Mouse (Mus musculus): ENCODE results near the gene Uhrf1bp1l.
"Not testable (repeated sequence)": the region's sequence is repeated elsewhere in the genome, so short reads cannot be mapped to it uniquely, and the experiment has no call there.

Gene Uhrf1bp1l

DNA sequence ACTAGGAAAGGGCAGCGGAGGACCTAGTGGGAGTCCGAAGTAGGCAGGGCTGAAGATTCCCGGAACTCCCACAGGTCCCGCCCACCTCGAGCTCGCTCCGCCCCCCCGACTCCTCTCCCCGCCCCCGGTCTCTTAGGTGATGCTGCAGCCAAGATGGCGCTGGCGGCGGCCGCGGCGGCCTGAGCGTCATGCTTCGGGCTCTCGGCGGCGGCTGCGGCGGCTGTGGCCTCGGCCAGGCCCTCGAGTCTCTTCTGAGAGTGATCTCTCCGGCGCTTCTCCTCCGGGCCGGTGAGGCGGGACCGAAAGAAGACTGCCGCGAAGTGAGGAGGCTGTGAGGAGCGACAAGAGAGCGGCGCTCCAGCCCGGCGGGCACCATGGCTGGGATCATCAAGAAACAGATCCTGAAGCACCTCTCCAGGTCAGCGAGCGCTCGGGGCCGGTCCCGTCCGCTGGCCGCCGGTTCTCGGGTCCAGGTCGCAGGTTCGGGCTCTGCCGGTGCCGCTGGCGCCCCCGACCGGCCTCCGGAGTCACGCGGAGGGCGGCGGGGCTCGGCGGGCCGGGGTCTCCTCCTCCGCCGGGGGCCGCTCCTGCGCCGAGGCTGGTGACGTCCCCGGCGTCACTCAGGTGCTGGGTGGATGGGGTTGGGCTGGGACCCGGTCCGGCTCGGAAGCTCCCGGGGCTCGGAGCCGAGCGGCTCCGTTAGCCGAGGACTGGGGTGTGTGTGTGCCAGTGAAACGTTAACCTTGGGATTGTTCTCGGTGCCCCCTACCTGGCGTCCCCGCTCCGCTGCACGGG is at the start of gene Uhrf1bp1l:
TSS of gene Uhrf1bp1l (plus strand) at position 121 of the 795 bp plus-strand sequence.
- DNase-seq (ENCODE audit: low read depth, low spot score): peak; percentile 65

GRCm38 (mm10) chr10:89695194-89695911 is 49.4 kb upstream of the Uhrf1bp1l start:
- no peak for DNase-seq (ENCODE audit: low read depth, low spot score)

GRCm38 (mm10) chr10:89696270-89696669 is 48.5 kb upstream of the Uhrf1bp1l start:
- not testable (repeated sequence) for DNase-seq (ENCODE audit: low read depth, low spot score)

DNA sequence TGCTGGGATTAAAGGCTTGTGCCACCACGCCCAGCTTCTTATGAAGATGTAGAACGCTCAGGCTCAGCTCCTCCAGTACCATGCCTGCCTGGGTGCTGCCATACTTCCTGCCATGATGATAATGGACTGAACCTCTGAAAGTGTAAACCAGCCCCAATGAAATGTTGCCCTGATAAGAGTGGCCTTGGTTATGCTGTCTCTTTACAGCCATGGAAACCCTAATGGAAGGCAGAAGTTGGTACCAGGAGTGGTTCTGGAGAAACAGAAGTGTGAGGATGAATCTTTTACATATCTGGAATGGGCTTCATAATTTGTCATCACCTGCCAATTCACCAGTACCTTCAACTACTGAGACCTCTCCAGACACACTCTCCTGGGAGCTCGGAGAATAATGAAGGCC is 46.8 kb upstream of the Uhrf1bp1l start:
- DNase-seq (ENCODE audit: low read depth, low spot score): no peak

GRCm38 (mm10) chr10:89703042-89703441 is 41.7 kb upstream of the Uhrf1bp1l start:
- no peak for DNase-seq (ENCODE audit: low read depth, low spot score)

DNA sequence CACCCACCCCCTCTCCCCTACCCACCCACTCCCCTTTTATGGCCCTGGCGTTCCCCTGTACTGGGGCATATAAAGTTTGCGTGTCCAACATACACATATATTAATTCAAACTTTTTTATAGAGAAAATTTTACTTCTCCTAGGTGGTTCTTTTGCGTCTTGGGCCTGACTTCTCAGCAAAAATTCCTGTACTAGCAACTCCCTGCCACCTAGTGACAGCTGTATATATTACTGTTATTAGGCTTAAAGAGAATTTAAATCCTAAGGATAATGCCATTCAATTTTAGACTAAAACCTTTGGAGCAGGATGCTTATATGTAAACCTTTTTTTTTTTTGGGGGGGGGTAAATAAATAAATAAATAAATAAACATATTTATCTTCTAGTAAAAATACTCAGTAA is 37.4 kb upstream of the Uhrf1bp1l start:
- no peak for DNase-seq (ENCODE audit: low read depth, low spot score)

DNA sequence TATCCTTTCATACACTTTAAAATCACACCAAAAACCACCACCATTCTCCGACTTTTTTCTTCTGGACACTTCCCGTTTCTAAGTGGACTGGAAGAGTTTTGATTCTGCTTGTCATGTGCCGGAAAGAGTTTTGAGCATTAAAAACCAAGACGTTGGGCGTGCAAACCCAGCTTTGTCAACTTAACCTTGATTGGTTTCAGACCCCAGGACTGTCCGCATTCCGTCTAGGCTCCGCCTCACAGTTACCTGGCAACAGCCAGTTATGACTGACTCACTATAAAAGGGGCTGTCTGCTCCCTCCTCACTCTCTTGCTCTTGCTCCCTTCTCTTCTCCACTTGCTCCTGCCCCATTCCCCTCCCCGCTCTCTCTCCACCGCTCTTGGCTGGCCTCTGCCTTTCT is 36.1 kb upstream of the Uhrf1bp1l start:
- DNase-seq (ENCODE audit: low read depth, low spot score): no peak

DNA sequence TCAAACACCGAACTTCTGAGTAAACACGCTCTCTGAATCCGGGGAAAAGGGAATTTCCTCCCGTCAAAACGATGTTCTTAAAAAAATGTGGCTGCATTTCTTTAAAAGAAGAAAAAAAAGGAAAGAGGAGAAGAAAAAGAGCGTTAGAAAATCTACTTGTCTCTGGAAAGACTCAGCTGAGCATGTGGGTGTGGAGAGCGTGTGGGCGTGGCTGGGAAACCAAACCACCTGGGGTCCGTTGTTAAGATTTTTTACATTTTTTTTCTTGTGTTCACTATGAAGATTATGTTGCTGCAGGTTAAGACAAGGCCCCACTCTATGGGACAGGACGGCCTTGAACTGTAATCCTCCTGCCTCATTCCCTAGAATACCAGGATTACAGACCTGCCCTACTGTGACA is 29.9 kb upstream of the Uhrf1bp1l start:
- DNase-seq (ENCODE audit: low read depth, low spot score): no peak

DNA sequence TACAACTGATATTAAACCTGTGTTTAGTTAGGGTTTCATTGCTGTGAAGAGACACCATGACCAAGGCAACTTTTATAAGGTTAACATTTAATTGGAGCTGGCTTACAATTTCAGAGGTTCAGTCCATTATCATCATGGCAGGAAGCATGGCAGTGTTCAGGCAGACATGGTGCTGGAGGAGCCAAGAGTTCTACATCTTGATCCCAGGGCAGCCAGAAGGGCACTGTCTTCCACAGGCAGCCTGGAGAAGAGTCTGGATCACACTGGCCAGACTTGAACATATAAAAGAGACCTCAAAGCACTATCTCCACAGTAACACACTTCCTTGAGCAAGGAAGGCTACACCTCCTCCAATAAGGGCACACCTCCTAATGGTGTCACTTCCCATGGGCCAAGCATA is 24.5 kb upstream of the Uhrf1bp1l start:
- DNase-seq (ENCODE audit: low read depth, low spot score): no peak

- DNase-seq (ENCODE audit: low read depth, low spot score): no peak
Measured at GRCm38 (mm10) chr10:89720796-89721195, 24.0 kb upstream of the Uhrf1bp1l start.

DNA sequence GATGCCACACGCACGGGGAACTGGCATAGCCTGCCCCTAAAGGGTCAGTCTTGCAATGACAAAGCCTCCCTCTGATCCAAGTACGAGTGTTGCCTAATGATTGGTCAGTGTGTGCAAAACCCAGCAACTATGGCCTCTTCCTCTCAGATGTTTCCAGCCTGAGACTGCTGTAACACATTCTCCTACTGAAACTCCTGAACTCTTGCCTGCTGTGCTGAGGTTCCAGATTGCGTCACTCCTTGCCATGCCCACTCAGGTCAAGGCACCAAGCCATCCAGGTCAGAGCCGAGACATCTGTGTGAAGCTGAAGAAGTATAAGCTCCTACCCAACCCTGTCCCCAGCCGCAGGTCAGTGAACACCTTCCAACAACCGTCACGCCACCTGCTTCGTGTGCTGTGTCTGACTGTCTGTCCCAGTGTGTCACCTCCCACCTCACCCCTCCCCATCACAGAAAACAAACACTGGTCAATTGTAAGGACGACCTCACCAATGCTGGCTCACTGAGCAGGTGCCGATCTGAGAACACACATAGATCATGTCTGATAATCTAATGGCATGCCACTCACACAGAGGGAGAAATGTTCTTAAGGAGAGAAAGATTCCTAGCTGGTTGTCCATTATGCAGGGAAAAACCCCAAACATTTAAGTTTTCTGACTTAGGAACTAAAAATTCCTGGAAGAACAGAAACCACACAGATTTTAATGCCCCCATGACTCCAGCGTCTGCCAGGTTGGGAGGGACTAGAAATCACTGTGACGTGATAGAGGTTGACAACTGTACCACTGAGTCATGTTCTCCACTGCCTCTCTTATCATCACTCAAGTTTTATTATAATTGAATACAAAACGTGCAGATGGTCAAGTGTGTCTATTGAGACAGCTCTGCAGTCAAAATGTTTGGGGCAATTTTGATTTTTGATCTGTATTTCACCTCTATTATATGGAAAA is 22.3 kb upstream of the Uhrf1bp1l start:
- DNase-seq (ENCODE audit: low read depth, low spot score): no peak

- no peak for DNase-seq (ENCODE audit: low read depth, low spot score)
Measured at GRCm38 (mm10) chr10:89730386-89730785, 14.4 kb upstream of the Uhrf1bp1l start.

DNA sequence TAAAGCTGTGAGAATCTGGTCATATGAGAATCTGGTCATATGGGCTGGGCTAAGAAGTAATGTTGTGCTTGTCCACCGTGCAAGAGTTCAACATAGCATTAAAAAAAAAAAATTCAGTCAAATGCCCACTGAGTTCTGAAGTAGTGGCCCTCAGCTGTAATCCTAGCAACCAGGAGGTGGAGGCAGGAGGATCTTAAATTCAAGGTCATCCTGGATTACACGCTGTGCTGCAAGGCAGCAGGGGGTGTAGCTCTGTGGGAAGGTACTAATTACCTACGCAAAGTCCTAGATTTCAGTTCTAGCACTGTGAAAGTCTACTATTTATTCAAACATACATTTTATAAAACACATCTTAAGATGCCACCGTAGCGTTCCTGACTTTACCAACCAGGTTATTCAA is 13.4 kb upstream of the Uhrf1bp1l start:
- DNase-seq (ENCODE audit: low read depth, low spot score): no peak

DNA sequence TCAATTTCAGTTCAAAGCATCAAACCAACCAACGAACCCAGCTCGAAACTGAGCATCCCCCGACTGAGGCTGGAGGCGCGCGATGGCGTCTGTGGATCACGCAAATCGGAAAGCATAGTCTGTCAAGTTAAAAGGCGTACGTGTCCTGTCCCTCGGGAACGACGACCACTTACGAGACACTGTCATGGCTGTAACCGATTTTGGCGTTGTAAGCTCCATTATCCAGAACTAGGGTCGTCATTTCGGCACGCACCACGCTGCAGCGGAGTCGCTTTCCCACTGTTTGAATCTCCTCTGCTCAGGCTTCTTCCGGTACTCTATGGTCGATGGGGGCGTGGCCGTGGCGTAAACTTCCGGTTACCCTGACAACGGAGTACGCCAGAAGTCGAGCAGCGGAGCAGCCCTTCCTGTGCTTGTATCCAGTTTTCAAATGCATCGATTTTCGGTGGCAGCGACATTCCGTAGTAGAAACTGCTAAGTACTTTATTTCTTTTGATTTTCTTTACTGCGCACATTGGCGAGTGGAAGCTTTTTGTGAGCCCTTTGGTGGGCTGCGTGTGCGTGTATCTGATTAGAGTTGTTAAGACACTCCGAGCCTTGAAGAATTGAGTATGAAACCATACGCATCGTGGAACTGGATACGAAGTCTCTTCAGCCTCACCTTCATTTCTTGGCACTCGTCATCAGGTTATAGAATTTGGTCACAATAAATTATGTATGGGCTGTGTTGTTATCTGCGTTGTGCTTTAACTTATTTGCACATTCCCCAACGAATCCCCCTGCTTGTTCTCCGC is 12.6 kb upstream of the Uhrf1bp1l start, which contains the start of gene Actr6:
TSS of gene Actr6 (minus strand) at position 295 of the 794 bp plus-strand sequence.
- DNase-seq (ENCODE audit: low read depth, low spot score): peak; percentile 88

DNA sequence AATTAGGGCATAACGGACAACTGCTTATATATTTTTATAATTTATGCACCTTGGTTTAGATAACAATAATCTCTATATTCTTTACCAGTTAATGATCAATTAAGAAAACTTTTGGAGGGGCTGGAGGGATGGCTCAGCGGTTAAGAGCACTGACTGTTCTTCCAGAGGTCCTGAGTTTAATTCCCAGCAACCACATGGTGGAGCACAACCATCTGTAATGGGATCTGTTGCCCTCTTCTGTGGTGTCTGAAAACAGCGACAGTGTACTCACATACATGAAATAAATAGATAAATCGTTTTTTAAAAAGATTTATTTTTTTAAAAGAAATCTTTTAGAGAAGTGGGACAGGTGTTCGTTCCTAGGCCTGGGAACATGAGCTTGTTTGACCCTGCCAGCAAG is 7.7 kb upstream of the Uhrf1bp1l start:
- DNase-seq (ENCODE audit: low read depth, low spot score): no peak

- DNase-seq (ENCODE audit: low read depth, low spot score): no peak
Measured at GRCm38 (mm10) chr10:89737887-89738286, 6.9 kb upstream of the Uhrf1bp1l start.

DNA sequence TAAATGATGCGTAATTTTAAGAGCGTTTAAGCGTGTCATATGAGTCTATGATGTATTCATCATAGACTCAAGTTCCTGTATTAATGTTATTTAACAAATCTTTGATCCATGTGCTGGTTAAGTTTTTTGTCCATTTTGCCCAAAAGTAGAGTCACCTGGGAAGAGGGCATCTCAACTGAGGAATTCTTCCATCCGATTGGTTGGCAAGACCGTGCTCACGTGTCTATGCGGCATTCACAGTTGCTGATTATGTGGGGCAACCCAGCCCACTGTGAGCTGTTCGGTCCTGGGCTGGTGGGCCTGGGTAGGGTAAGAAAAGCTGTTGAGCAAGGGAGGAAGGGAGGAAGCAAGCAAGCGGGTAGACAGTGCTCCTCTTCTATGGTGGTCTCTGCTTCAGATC is 6.4 kb upstream of the Uhrf1bp1l start:
- DNase-seq (ENCODE audit: low read depth, low spot score): no peak

DNA sequence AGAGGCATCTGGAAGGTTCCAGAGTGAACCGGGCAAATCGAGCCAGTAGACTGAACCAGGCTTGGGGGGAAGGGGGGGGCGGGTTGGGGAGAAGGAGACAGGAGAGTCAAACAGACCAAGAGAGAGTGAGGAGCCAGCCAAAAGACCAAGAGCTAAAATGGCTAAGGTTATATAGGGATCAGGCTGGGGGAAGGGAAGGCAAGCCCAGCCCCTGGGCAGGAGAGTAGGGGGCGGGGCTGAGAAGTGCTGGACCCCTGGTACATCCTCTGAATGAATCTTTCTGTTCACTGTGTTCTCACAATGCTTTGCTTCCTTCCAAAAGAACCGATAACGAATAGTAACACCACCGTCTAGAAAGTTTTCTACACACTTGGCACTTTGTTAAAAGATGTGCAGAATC is 5.1 kb upstream of the Uhrf1bp1l start:
- no peak for DNase-seq (ENCODE audit: low read depth, low spot score)

GRCm38 (mm10) chr10:89740995-89741394 is 3.8 kb upstream of the Uhrf1bp1l start:
- no peak for DNase-seq (ENCODE audit: low read depth, low spot score)

DNA sequence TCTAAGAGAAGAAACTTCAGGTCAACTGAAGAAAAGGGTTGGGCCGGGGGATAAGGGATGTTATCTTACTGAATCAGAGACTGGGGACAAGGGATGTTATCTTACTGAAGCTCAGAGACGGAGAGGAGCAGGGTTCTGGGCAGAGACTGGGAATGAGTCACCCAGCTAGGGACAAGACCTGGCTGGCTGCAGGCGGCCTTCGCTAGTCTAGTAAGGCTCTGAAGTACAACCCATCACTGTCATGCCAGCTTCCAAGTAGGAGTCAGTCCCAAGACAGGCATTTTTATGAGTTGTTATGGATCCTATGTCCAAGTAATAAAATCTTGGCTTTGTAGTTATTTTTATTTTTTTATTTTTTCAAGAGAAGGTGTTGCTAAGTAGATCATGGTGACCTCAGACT is 1.5 kb upstream of the Uhrf1bp1l start:
- no peak for DNase-seq (ENCODE audit: low read depth, low spot score)

- no peak for DNase-seq (ENCODE audit: low read depth, low spot score)
Measured at GRCm38 (mm10) chr10:89744341-89744740, 450 bp upstream of the Uhrf1bp1l start.

Data from retina, adult 2 months (tissue).